Mouse (Mus musculus): ENCODE measurements around the gene Pik3cb. TPM values are rescaled to one million over a fixed set of nuclear protein-coding genes. Genes with fewer than 3 reads are reported as not detected.

The Pik3cb gene
- polyA plus RNA-seq, 1 experiment, result 3.4 TPM

GRCm38 (mm10) chr9:98999881-99000339 lies 140.5 kb downstream of the Pik3cb start:
- TF ChIP-seq USF1 (IDR thresholded peaks at IDR 0.05; ENCODE audit: low read depth) (no peak), CEBPB (IDR thresholded peaks at IDR 0.05; ENCODE audit: low read depth) (no peak), FOSL1 (IDR thresholded peaks at IDR 0.05; ENCODE audit: insufficient read depth, low read length, poor library complexity, severe bottlenecking) (no peak), MYOD1 (IDR thresholded peaks at IDR 0.05; ENCODE audit: control insufficient read depth, insufficient read length, low read depth) (no peak), CTCF (IDR thresholded peaks at IDR 0.05; ENCODE audit: control insufficient read depth, insufficient read depth, insufficient read length) (no peak), MAX (IDR thresholded peaks at IDR 0.05) (no peak), MYOG (IDR thresholded peaks at IDR 0.05; ENCODE audit: control insufficient read depth, extremely low read depth, insufficient read length) (no peak)

DNA sequence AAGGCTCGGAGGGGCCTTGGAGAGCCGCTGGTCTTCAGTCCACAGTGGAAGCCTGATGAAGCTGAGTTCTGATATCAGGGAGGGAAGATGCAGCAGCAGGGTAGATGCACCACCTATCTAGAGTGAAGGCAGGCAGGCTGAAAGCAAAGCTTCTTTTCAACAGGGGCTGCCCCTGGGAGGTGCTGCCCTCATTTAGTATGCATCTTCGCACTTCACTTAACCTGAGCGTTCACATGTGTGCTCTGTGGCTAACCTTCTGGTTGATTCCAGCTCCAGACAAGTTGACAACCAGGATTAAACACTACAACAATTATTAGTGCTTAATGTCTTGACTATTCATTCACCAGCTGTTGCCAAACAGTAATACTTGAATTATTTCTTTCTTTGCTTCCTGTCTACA lies 146.3 kb downstream of the Pik3cb start:
- TF ChIP-seq FOSL1 (IDR thresholded peaks at IDR 0.05; ENCODE audit: insufficient read depth, low read length, poor library complexity, severe bottlenecking), result no peak
- Histone ChIP-seq H3K27me3 (ENCODE audit: control insufficient read depth, insufficient read depth, insufficient read length) (no peaks in the 10 kb centered on the region), H3ac (ENCODE audit: control insufficient read depth, insufficient read length, low read depth) (no peak overlapping the region), H3K4me3 (ENCODE audit: insufficient read depth, poor library complexity, severe bottlenecking) (no peak overlapping the region), H3K36me3 (ENCODE audit: control insufficient read depth, insufficient read depth) (peaks cover 15% of the 10 kb centered on the region), H3K79me3 (ENCODE audit: low read depth) (no peaks in the 10 kb centered on the region), H3K79me2 (ENCODE audit: control insufficient read depth, insufficient read depth) (no peaks in the 10 kb centered on the region)

More at GRCm38 (mm10) chr9:98999881-99000339, 140.5 kb downstream of the Pik3cb start:
- H3K36me3 ChIP-seq (ENCODE audit: control insufficient read depth, insufficient read depth), result no peaks in the 10 kb centered on the region
- no peak overlapping the region for H3K4me3 ChIP-seq (ENCODE audit: insufficient read depth, poor library complexity, severe bottlenecking)
- H3K79me3 ChIP-seq (ENCODE audit: low read depth), result no peaks in the 10 kb centered on the region
- no peaks in the 10 kb centered on the region for H3K79me2 ChIP-seq (ENCODE audit: control insufficient read depth, insufficient read depth)
- no peaks in the 10 kb centered on the region for H3K27me3 ChIP-seq (ENCODE audit: control insufficient read depth, insufficient read depth, insufficient read length)
- H3ac ChIP-seq (ENCODE audit: control insufficient read depth, insufficient read length, low read depth), result no peak overlapping the region

GRCm38 (mm10) chr9:98987131-98987530 lies 153.3 kb downstream of the Pik3cb start:
- no peak overlapping the region for H3ac ChIP-seq (ENCODE audit: control insufficient read depth, insufficient read length, low read depth)
- peaks cover 4% of the 10 kb centered on the region for H3K79me3 ChIP-seq (ENCODE audit: low read depth)
- H3K4me3 ChIP-seq (ENCODE audit: insufficient read depth, poor library complexity, severe bottlenecking), result peak overlapping the region; percentile 57
- H3K36me3 ChIP-seq (ENCODE audit: control insufficient read depth, insufficient read depth), result no peaks in the 10 kb centered on the region
- no peaks in the 10 kb centered on the region for H3K27me3 ChIP-seq (ENCODE audit: control insufficient read depth, insufficient read depth, insufficient read length)
- peaks cover 23% of the 10 kb centered on the region for H3K79me2 ChIP-seq (ENCODE audit: control insufficient read depth, insufficient read depth)
- no peak for TF ChIP-seq FOSL1 (IDR thresholded peaks at IDR 0.05; ENCODE audit: insufficient read depth, low read length, poor library complexity, severe bottlenecking)
- TF ChIP-seq MYOG (IDR thresholded peaks at IDR 0.05; ENCODE audit: control insufficient read depth, extremely low read depth, insufficient read length), result no peak
- TF ChIP-seq CEBPB (IDR thresholded peaks at IDR 0.05; ENCODE audit: low read depth), result no peak
- TF ChIP-seq MYOD1 (IDR thresholded peaks at IDR 0.05; ENCODE audit: control insufficient read depth, insufficient read length, low read depth), result no peak
- TF ChIP-seq MAX (IDR thresholded peaks at IDR 0.05), result no peak
- TF ChIP-seq USF1 (IDR thresholded peaks at IDR 0.05; ENCODE audit: low read depth), result no peak
- no peak for TF ChIP-seq CTCF (IDR thresholded peaks at IDR 0.05; ENCODE audit: control insufficient read depth, insufficient read depth, insufficient read length)

Other genes starting within 250 kb of the Pik3cb start
- not detected for gene 7420426K07Rik, start 237.5 kb downstream of the Pik3cb start, polyA plus RNA-seq (2012; fragmentation: generic; extraction: Trizol)
- 0.01 TPM for gene Foxl2, start 185.3 kb downstream of the Pik3cb start, polyA plus RNA-seq (2012; fragmentation: generic; extraction: Trizol)
- 22.1 TPM for gene Faim, start 154.2 kb downstream of the Pik3cb start, polyA plus RNA-seq (2012; fragmentation: generic; extraction: Trizol)
- not detected for gene Gm1123, start 104.9 kb downstream of the Pik3cb start, polyA plus RNA-seq (2012; fragmentation: generic; extraction: Trizol)
- not detected for gene Faiml, start 96.6 kb upstream of the Pik3cb start, polyA plus RNA-seq (2012; fragmentation: generic; extraction: Trizol)
- 2.1 TPM for gene Cep70, start 102.7 kb upstream of the Pik3cb start, polyA plus RNA-seq (2012; fragmentation: generic; extraction: Trizol)
- not detected for gene Esyt3, start 217.9 kb upstream of the Pik3cb start, polyA plus RNA-seq (2012; fragmentation: generic; extraction: Trizol)

All from C2C12 (cell line).